Mouse (Mus musculus): ENCODE results near the gene Zfp30. TPM values are rescaled to one million over a fixed set of nuclear protein-coding genes. Genes with fewer than 3 reads are reported as not detected.

The Zfp30 gene
- 4.6 and 6.0 TPM in 2 replicates for polyA plus RNA-seq (2015; fragmentation: Nextera tagmentation; extraction: Ambion mirVana)

GRCm38 (mm10) chr7:29783871-29784551 lies at the start of gene Zfp30:
TSS of gene Zfp30 (plus strand) at chr7:29783998.
- ATAC-seq (ENCODE audit: extremely low read depth, insufficient number of reproducible peaks, low FRiP score, low TSS enrichment), result peak; percentile 82
- peak within 1 kb of the TSS; percentile 61 for H3K4me3 ChIP-seq
- H3K4me1 ChIP-seq, result peaks cover 19% of the 10 kb centered on the region
- H3K9me3 ChIP-seq, result 0 out of 2 replicates have a peak, but pooled peaks cover 3% of the 10 kb centered on the region
- H3K9ac ChIP-seq, result peak within 1 kb of the TSS; percentile 84
- peak within 1 kb of the TSS; percentile 77 for H3K4me2 ChIP-seq
- no peaks in the 10 kb centered on the region for H3K27me3 ChIP-seq (replicated peaks)
- H3K36me3 ChIP-seq, result peaks cover 34% of the 10 kb centered on the region
- H3K27ac ChIP-seq (replicated peaks), result peak within 1 kb of the TSS; percentile 86
- under 1% methylated on average over 45 of the region's 45 CpGs for WGBS

GRCm38 (mm10) chr7:29742258-29742657 lies 41.5 kb upstream of the Zfp30 start:
- Histone ChIP-seq H3K4me2 (no peak overlapping the region), H3K9me3 (peaks cover 13% of the 10 kb centered on the region; the same call in 1 of the 2 replicates), H3K27ac (replicated peaks) (no peak overlapping the region), H3K27me3 (replicated peaks) (no peaks in the 10 kb centered on the region), H3K4me3 (no peak overlapping the region), H3K36me3 (no peaks in the 10 kb centered on the region), H3K4me1 (no peaks in the 10 kb centered on the region), H3K9ac (no peak overlapping the region)
- 74% methylated on average over 3 of the region's 3 CpGs for WGBS
- ATAC-seq (ENCODE audit: extremely low read depth, insufficient number of reproducible peaks, low FRiP score, low TSS enrichment), result no peak

GRCm38 (mm10) chr7:29760476-29760875 lies 23.3 kb upstream of the Zfp30 start:
- Histone ChIP-seq H3K9ac (no peak overlapping the region), H3K4me1 (no peaks in the 10 kb centered on the region), H3K27me3 (replicated peaks) (no peaks in the 10 kb centered on the region), H3K4me2 (no peak overlapping the region), H3K36me3 (peaks cover 9% of the 10 kb centered on the region; the same call in 1 of the 2 replicates), H3K27ac (replicated peaks) (no peak overlapping the region), H3K4me3 (no peak overlapping the region), H3K9me3 (peaks cover 11% of the 10 kb centered on the region; the same call in 1 of the 2 replicates)
- WGBS, result 76% methylated on average over 5 of the region's 5 CpGs
- no peak for ATAC-seq (ENCODE audit: extremely low read depth, insufficient number of reproducible peaks, low FRiP score, low TSS enrichment)

GRCm38 (mm10) chr7:29764702-29765101 lies 19.1 kb upstream of the Zfp30 start:
- 68% methylated on average over 7 of the region's 7 CpGs for WGBS
- H3K9ac ChIP-seq, result no peak overlapping the region
- ATAC-seq (ENCODE audit: extremely low read depth, insufficient number of reproducible peaks, low FRiP score, low TSS enrichment), result no peak
- H3K36me3 ChIP-seq, result peaks cover 9% of the 10 kb centered on the region; the same call in 1 of the 2 replicates
- H3K4me1 ChIP-seq, result peaks cover 15% of the 10 kb centered on the region
- H3K27me3 ChIP-seq (replicated peaks), result no peaks in the 10 kb centered on the region
- H3K4me2 ChIP-seq, result no peak overlapping the region
- H3K27ac ChIP-seq (replicated peaks), result no peak overlapping the region
- H3K4me3 ChIP-seq, result no peak overlapping the region
- H3K9me3 ChIP-seq, result no peaks in the 10 kb centered on the region

GRCm38 (mm10) chr7:29767058-29767686 lies 16.6 kb upstream of the Zfp30 start:
- H3K4me2 ChIP-seq, result peak overlapping the region; percentile 81
- H3K4me1 ChIP-seq, result peaks cover 20% of the 10 kb centered on the region
- H3K9me3 ChIP-seq, result no peaks in the 10 kb centered on the region
- H3K36me3 ChIP-seq, result peaks cover 21% of the 10 kb centered on the region
- peak overlapping the region; percentile 77 for H3K27ac ChIP-seq (replicated peaks)
- no peak; the same call in 1 of the 2 replicates for ATAC-seq (ENCODE audit: extremely low read depth, insufficient number of reproducible peaks, low FRiP score, low TSS enrichment)
- no peaks in the 10 kb centered on the region for H3K27me3 ChIP-seq (replicated peaks)
- WGBS, result under 1% methylated on average over 15 of the region's 15 CpGs
- peak overlapping the region; percentile 86 for H3K9ac ChIP-seq
- H3K4me3 ChIP-seq, result peak overlapping the region; percentile 80

- WGBS, result under 1% methylated on average over 32 of the region's 32 CpGs
- H3K4me2 ChIP-seq, result peak within 1 kb of the TSS; percentile 81
- peak within 1 kb of the TSS; percentile 86 for H3K9ac ChIP-seq
- H3K27ac ChIP-seq (replicated peaks), result peak within 1 kb of the TSS; percentile 84
- H3K4me1 ChIP-seq, result peaks cover 23% of the 10 kb centered on the region
- peak; percentile 90 for ATAC-seq (ENCODE audit: extremely low read depth, insufficient number of reproducible peaks, low FRiP score, low TSS enrichment)
- peak within 1 kb of the TSS; percentile 80 for H3K4me3 ChIP-seq
- H3K27me3 ChIP-seq (replicated peaks), result no peaks in the 10 kb centered on the region
- H3K36me3 ChIP-seq, result peaks cover 25% of the 10 kb centered on the region
- no peaks in the 10 kb centered on the region for H3K9me3 ChIP-seq
Measured at GRCm38 (mm10) chr7:29768090-29768900, 15.5 kb upstream of the Zfp30 start, which contains the start of gene Zfp84. TSS of gene Zfp84 (plus strand) at chr7:29768552.

GRCm38 (mm10) chr7:29768980-29769379 lies 14.8 kb upstream of the Zfp30 start:
- Histone ChIP-seq H3K36me3 (peaks cover 32% of the 10 kb centered on the region), H3K4me3 (peak overlapping the region; percentile 80), H3K9ac (peak overlapping the region; percentile 86), H3K27ac (replicated peaks) (peak overlapping the region; percentile 84), H3K4me1 (peaks cover 29% of the 10 kb centered on the region), H3K27me3 (replicated peaks) (no peaks in the 10 kb centered on the region), H3K9me3 (no peaks in the 10 kb centered on the region), H3K4me2 (peak overlapping the region; percentile 81)
- ATAC-seq (ENCODE audit: extremely low read depth, insufficient number of reproducible peaks, low FRiP score, low TSS enrichment), result no peak
- 6% methylated on average over 10 of the region's 10 CpGs for WGBS

GRCm38 (mm10) chr7:29773503-29773902 lies 10.3 kb upstream of the Zfp30 start:
- Histone ChIP-seq H3K36me3 (peaks cover 73% of the 10 kb centered on the region), H3K27me3 (replicated peaks) (no peaks in the 10 kb centered on the region), H3K4me1 (peaks cover 22% of the 10 kb centered on the region), H3K4me2 (no peak overlapping the region; the same call in 1 of the 2 replicates), H3K4me3 (no peak overlapping the region), H3K27ac (replicated peaks) (peak overlapping the region; percentile 2; the same call in 1 of the 2 replicates), H3K9ac (0 out of 2 replicates have a peak overlapping the region, but pooled peaks have one; percentile 44), H3K9me3 (no peaks in the 10 kb centered on the region)
- 70% methylated on average over 7 of the region's 7 CpGs for WGBS
- ATAC-seq (ENCODE audit: extremely low read depth, insufficient number of reproducible peaks, low FRiP score, low TSS enrichment), result no peak

- Histone ChIP-seq H3K27ac (replicated peaks) (no peak overlapping the region), H3K4me3 (no peak overlapping the region), H3K4me2 (no peak overlapping the region), H3K9me3 (no peaks in the 10 kb centered on the region), H3K36me3 (peaks cover 82% of the 10 kb centered on the region), H3K9ac (no peak overlapping the region), H3K27me3 (replicated peaks) (no peaks in the 10 kb centered on the region), H3K4me1 (peaks cover 19% of the 10 kb centered on the region)
- no peak for ATAC-seq (ENCODE audit: extremely low read depth, insufficient number of reproducible peaks, low FRiP score, low TSS enrichment)
- WGBS, result 90% methylated on average over 3 of the region's 3 CpGs
Measured at GRCm38 (mm10) chr7:29774371-29774770, 9.4 kb upstream of the Zfp30 start.

GRCm38 (mm10) chr7:29776568-29776967 lies 7.2 kb upstream of the Zfp30 start:
- Histone ChIP-seq H3K9me3 (no peaks in the 10 kb centered on the region), H3K9ac (no peak overlapping the region), H3K4me2 (no peak overlapping the region), H3K4me1 (peaks cover 11% of the 10 kb centered on the region), H3K27ac (replicated peaks) (no peak overlapping the region), H3K36me3 (peaks cover 84% of the 10 kb centered on the region), H3K27me3 (replicated peaks) (no peaks in the 10 kb centered on the region), H3K4me3 (no peak overlapping the region)
- WGBS, result 93% methylated on average over 19 of the region's 19 CpGs
- ATAC-seq (ENCODE audit: extremely low read depth, insufficient number of reproducible peaks, low FRiP score, low TSS enrichment), result no peak

GRCm38 (mm10) chr7:29777372-29777771 lies 6.4 kb upstream of the Zfp30 start:
- no peaks in the 10 kb centered on the region for H3K9me3 ChIP-seq
- H3K36me3 ChIP-seq, result peaks cover 76% of the 10 kb centered on the region
- H3K27me3 ChIP-seq (replicated peaks), result no peaks in the 10 kb centered on the region
- WGBS, result 93% methylated on average over 10 of the region's 10 CpGs
- H3K4me3 ChIP-seq, result no peak overlapping the region
- ATAC-seq (ENCODE audit: extremely low read depth, insufficient number of reproducible peaks, low FRiP score, low TSS enrichment), result no peak
- peaks cover 11% of the 10 kb centered on the region for H3K4me1 ChIP-seq
- H3K27ac ChIP-seq (replicated peaks), result no peak overlapping the region
- H3K9ac ChIP-seq, result no peak overlapping the region
- H3K4me2 ChIP-seq, result no peak overlapping the region

Measured in heart, embryonic 13.5 days (tissue).